Mouse (Mus musculus): ENCODE measurements at regions not wholly inside any gene's neighbourhood (a gene's known extent, or its start where the extent isn't known, plus 50 kb on each side); places are given as distances from the start of the nearest gene placed in this dataset.

DNA sequence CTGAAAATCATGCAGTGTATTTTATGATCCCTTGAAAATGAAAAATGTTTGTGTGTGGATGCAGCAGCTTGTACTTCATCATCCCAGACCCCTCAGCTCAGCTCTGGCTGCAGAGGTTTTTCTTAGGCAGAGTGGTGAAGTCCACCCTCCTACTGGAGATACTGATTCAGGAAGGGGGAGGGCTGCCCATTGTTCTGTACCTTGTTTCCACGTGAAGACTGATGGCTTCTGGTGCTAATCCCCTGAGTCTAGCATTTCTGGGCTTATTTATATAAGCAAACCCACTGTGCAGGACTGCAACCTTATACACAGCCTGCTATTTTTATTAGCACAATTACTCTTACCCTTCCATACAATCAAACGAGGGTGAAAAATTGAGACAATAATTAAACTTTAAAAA, 708.6 kb downstream of the Hdgfl1 start:
- 26% methylated on average over 2 of the region's 2 CpGs for WGBS
- Histone ChIP-seq H3K27me3 (ENCODE audit: control insufficient read depth, insufficient read depth, low read length) (no peaks in the 10 kb centered on the region), H3K9ac (replicated peaks; ENCODE audit: low read depth, low read length) (no peak overlapping the region), H3K27ac (ENCODE audit: low read length) (no peak overlapping the region), H3K4me1 (ENCODE audit: control insufficient read depth, insufficient read depth, low read length) (no peaks in the 10 kb centered on the region), H3K9me3 (ENCODE audit: control insufficient read depth, low read depth, low read length) (no peaks in the 10 kb centered on the region), H3K4me3 (ENCODE audit: low read depth, low read length) (no peak overlapping the region), H3K4me2 (replicated peaks; ENCODE audit: low read depth, low read length) (no peak overlapping the region), H3K36me3 (ENCODE audit: control insufficient read depth, insufficient read depth, low read length) (no peaks in the 10 kb centered on the region)
- ATAC-seq (ENCODE audit: insufficient number of reproducible peaks, insufficient read depth, low FRiP score, low read depth), result no peak

DNA sequence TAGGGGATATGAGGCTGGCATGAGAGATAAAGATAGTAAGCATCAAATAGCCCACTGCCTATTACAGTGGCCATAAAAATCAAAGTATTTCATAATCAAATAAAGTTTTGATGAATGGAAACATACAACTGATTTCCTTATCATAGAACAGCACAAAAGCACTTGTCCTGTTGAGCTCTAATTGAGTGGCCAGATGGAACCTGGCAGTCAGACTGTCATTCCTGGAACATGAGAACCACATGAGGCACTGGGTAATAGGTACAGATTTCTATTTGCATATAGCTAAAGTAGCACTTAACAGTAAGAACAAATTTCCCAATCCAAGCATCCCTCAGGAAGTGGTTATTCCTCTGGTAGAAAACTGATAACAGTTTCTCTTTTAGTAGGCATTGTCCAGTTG, 732.3 kb downstream of the Hdgfl1 start:
- no peak overlapping the region for H3K9ac ChIP-seq (replicated peaks; ENCODE audit: low read depth, low read length)
- no peak overlapping the region for H3K4me2 ChIP-seq (replicated peaks; ENCODE audit: low read depth, low read length)
- ATAC-seq (ENCODE audit: insufficient number of reproducible peaks, insufficient read depth, low FRiP score, low read depth), result no peak
- H3K4me3 ChIP-seq (ENCODE audit: low read depth, low read length), result no peak overlapping the region
- H3K36me3 ChIP-seq (ENCODE audit: control insufficient read depth, insufficient read depth, low read length), result no peaks in the 10 kb centered on the region
- no peaks in the 10 kb centered on the region for H3K4me1 ChIP-seq (ENCODE audit: control insufficient read depth, insufficient read depth, low read length)
- H3K27me3 ChIP-seq (ENCODE audit: control insufficient read depth, insufficient read depth, low read length), result no peaks in the 10 kb centered on the region
- H3K9me3 ChIP-seq (ENCODE audit: control insufficient read depth, low read depth, low read length), result no peaks in the 10 kb centered on the region
- H3K27ac ChIP-seq (ENCODE audit: low read length), result no peak overlapping the region

- no peak overlapping the region for H3K4me2 ChIP-seq (replicated peaks; ENCODE audit: low read depth, low read length)
- H3K9ac ChIP-seq (replicated peaks; ENCODE audit: low read depth, low read length), result no peak overlapping the region
- no peak overlapping the region for H3K27ac ChIP-seq (ENCODE audit: low read length)
- H3K27me3 ChIP-seq (ENCODE audit: control insufficient read depth, insufficient read depth, low read length), result no peaks in the 10 kb centered on the region
- no peaks in the 10 kb centered on the region for H3K4me1 ChIP-seq (ENCODE audit: control insufficient read depth, insufficient read depth, low read length)
- WGBS, result 17% methylated on average over 3 of the region's 3 CpGs
- H3K36me3 ChIP-seq (ENCODE audit: control insufficient read depth, insufficient read depth, low read length), result no peaks in the 10 kb centered on the region
- no peak overlapping the region for H3K4me3 ChIP-seq (ENCODE audit: low read depth, low read length)
- H3K9me3 ChIP-seq (ENCODE audit: control insufficient read depth, low read depth, low read length), result no peaks in the 10 kb centered on the region
- ATAC-seq (ENCODE audit: insufficient number of reproducible peaks, insufficient read depth, low FRiP score, low read depth), result no peak
Observed at GRCm38 (mm10) chr13:26026386-26026785, 743.6 kb downstream of the Hdgfl1 start.

- H3K9ac ChIP-seq (replicated peaks; ENCODE audit: low read depth, low read length), result no peak overlapping the region
Observed at GRCm38 (mm10) chr13:26024696-26025095, 745.3 kb downstream of the Hdgfl1 start.

GRCm38 (mm10) chr13:26020491-26020890, 749.5 kb downstream of the Hdgfl1 start:
- H3K27ac ChIP-seq (ENCODE audit: low read length), result no peak overlapping the region
- no peaks in the 10 kb centered on the region for H3K9me3 ChIP-seq (ENCODE audit: control insufficient read depth, low read depth, low read length)
- WGBS, result 88% methylated on average over 2 of the region's 2 CpGs
- no peak overlapping the region for H3K4me3 ChIP-seq (ENCODE audit: low read depth, low read length)
- no peak overlapping the region for H3K9ac ChIP-seq (replicated peaks; ENCODE audit: low read depth, low read length)
- H3K4me1 ChIP-seq (ENCODE audit: control insufficient read depth, insufficient read depth, low read length), result no peaks in the 10 kb centered on the region
- ATAC-seq (ENCODE audit: insufficient number of reproducible peaks, insufficient read depth, low FRiP score, low read depth), result no peak
- H3K27me3 ChIP-seq (ENCODE audit: control insufficient read depth, insufficient read depth, low read length), result no peaks in the 10 kb centered on the region
- H3K4me2 ChIP-seq (replicated peaks; ENCODE audit: low read depth, low read length), result no peak overlapping the region
- H3K36me3 ChIP-seq (ENCODE audit: control insufficient read depth, insufficient read depth, low read length), result no peaks in the 10 kb centered on the region

More at GRCm38 (mm10) chr13:26024696-26025095, 745.3 kb downstream of the Hdgfl1 start:
- H3K4me3 ChIP-seq (ENCODE audit: low read depth, low read length), result no peak overlapping the region
- H3K9me3 ChIP-seq (ENCODE audit: control insufficient read depth, low read depth, low read length), result no peaks in the 10 kb centered on the region
- H3K36me3 ChIP-seq (ENCODE audit: control insufficient read depth, insufficient read depth, low read length), result no peaks in the 10 kb centered on the region
- no peak for ATAC-seq (ENCODE audit: insufficient number of reproducible peaks, insufficient read depth, low FRiP score, low read depth)
- H3K4me2 ChIP-seq (replicated peaks; ENCODE audit: low read depth, low read length), result no peak overlapping the region
- H3K27me3 ChIP-seq (ENCODE audit: control insufficient read depth, insufficient read depth, low read length), result no peaks in the 10 kb centered on the region
- H3K4me1 ChIP-seq (ENCODE audit: control insufficient read depth, insufficient read depth, low read length), result no peaks in the 10 kb centered on the region
- H3K27ac ChIP-seq (ENCODE audit: low read length), result no peak overlapping the region

- no peak overlapping the region for H3K27ac ChIP-seq (ENCODE audit: low read length)
- no peak for ATAC-seq (ENCODE audit: insufficient number of reproducible peaks, insufficient read depth, low FRiP score, low read depth)
- H3K27me3 ChIP-seq (ENCODE audit: control insufficient read depth, insufficient read depth, low read length), result no peaks in the 10 kb centered on the region
- no peaks in the 10 kb centered on the region for H3K36me3 ChIP-seq (ENCODE audit: control insufficient read depth, insufficient read depth, low read length)
- no peak overlapping the region for H3K9ac ChIP-seq (replicated peaks; ENCODE audit: low read depth, low read length)
- no peaks in the 10 kb centered on the region for H3K9me3 ChIP-seq (ENCODE audit: control insufficient read depth, low read depth, low read length)
- H3K4me3 ChIP-seq (ENCODE audit: low read depth, low read length), result no peak overlapping the region
- 80% methylated on average over 1 of the region's 1 CpGs for WGBS
- H3K4me2 ChIP-seq (replicated peaks; ENCODE audit: low read depth, low read length), result no peak overlapping the region
- no peaks in the 10 kb centered on the region for H3K4me1 ChIP-seq (ENCODE audit: control insufficient read depth, insufficient read depth, low read length)
Observed at GRCm38 (mm10) chr13:26009131-26009530, 738.8 kb upstream of the Nrsn1 start.

DNA sequence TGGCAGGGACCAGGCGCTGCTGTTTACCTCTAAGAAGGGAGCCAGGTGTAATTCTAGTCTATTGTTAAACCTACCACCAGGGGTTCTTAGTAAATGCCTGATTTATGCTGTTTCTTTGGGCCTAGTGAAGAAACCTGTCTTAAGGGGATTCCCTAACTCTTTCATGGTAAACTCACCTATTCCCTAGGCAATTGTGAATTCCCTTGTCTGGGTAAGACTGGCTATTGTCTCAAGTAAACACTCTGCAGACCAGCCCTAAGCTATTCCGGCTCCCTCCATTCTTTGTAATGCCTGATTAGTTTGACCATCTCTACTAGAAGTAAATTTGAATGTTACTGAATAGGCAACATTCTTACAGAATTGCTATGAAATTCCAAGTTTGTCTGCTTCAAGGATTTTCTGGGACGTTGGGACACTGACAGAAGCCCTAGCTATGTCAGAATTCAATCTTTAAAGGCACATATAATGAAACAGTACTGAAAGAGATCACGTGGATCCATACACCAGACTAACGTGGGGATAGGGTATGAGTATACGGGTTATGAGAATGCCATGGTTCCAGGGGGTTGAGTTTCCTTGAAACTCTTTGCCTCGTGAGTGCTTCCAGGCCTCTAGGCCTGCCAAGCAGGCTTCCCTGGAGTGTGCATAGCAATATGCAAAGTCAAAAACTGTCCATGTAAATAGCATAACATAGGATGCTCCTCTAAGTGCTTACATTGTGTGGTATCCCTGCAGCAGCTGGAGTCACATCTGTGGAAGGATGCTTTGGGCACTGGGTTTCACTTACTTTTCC, 734.7 kb upstream of the Nrsn1 start:
- 80% methylated on average over 7 of the region's 7 CpGs for WGBS
- no peaks in the 10 kb centered on the region for H3K36me3 ChIP-seq (ENCODE audit: control insufficient read depth, insufficient read depth, low read length)
- H3K4me1 ChIP-seq (ENCODE audit: control insufficient read depth, insufficient read depth, low read length), result no peaks in the 10 kb centered on the region
- no peak overlapping the region for H3K4me3 ChIP-seq (ENCODE audit: low read depth, low read length)
- no peak overlapping the region for H3K27ac ChIP-seq (ENCODE audit: low read length)
- no peak overlapping the region for H3K9ac ChIP-seq (replicated peaks; ENCODE audit: low read depth, low read length)
- H3K27me3 ChIP-seq (ENCODE audit: control insufficient read depth, insufficient read depth, low read length), result no peaks in the 10 kb centered on the region
- no peaks in the 10 kb centered on the region for H3K9me3 ChIP-seq (ENCODE audit: control insufficient read depth, low read depth, low read length)
- no peak overlapping the region for H3K4me2 ChIP-seq (replicated peaks; ENCODE audit: low read depth, low read length)
- ATAC-seq (ENCODE audit: insufficient number of reproducible peaks, insufficient read depth, low FRiP score, low read depth), result no peak

DNA sequence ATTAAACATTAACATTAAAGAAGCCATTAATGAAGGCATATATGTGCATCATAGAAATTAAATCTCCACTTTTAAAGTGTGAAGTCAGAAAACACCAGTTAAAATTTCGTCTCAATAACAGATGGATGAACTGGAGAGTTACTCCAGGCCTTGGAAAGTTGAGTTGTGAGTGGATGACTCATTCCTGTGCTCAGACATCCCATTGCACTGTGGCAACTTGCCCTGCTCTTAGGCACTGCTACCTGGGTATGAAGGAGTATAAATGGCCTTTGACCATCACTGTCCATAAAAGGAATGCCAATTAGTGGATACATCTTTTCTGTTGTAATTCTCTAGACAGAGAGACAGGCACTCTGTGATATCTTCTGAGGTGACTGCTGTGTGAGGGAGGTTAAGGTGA, 723.2 kb upstream of the Nrsn1 start:
- Histone ChIP-seq H3K36me3 (ENCODE audit: control insufficient read depth, insufficient read depth, low read length) (no peaks in the 10 kb centered on the region), H3K27me3 (ENCODE audit: control insufficient read depth, insufficient read depth, low read length) (no peaks in the 10 kb centered on the region), H3K4me1 (ENCODE audit: control insufficient read depth, insufficient read depth, low read length) (no peaks in the 10 kb centered on the region), H3K27ac (ENCODE audit: low read length) (no peak overlapping the region), H3K9me3 (ENCODE audit: control insufficient read depth, low read depth, low read length) (no peaks in the 10 kb centered on the region), H3K4me3 (ENCODE audit: low read depth, low read length) (no peak overlapping the region), H3K4me2 (replicated peaks; ENCODE audit: low read depth, low read length) (no peak overlapping the region), H3K9ac (replicated peaks; ENCODE audit: low read depth, low read length) (no peak overlapping the region)
- ATAC-seq (ENCODE audit: insufficient number of reproducible peaks, insufficient read depth, low FRiP score, low read depth), result no peak
- 67% methylated on average over 1 of the region's 1 CpGs for whole genome bisulfite sequencing

All from stomach, embryonic 14.5 days (tissue).